Mouse (Mus musculus) lung, adult 18-20 months (tissue): ENCODE results near the gene Creld2.
A peak's percentile ranks its signal among the peaks of the same experiment; 100 is the strongest.

Source experiments
- DNase-seq, 2 experiments: peaks; one replicate each; pipeline ENCODE4 v3.0.0; 2022; ENCODE audit warnings: mixed read lengths in 2 of 2

The Creld2 gene

GRCm38 (mm10) chr15:88829791-88830440 is 10.5 kb downstream of the Creld2 start:
- DNase-seq = no peak

- DNase-seq = no peak
Measured at GRCm38 (mm10) chr15:88830696-88831095, 11.2 kb downstream of the Creld2 start.

- peak; percentile 86 to 92 for DNase-seq
Measured at GRCm38 (mm10) chr15:88831482-88831881, 12.0 kb downstream of the Creld2 start.

GRCm38 (mm10) chr15:88832536-88832935 is 13.1 kb downstream of the Creld2 start:
- no peak for DNase-seq

- no peak for DNase-seq
Measured at GRCm38 (mm10) chr15:88836031-88836430, 16.6 kb downstream of the Creld2 start.

GRCm38 (mm10) chr15:88836571-88836970 is 17.1 kb downstream of the Creld2 start:
- no peak for DNase-seq

GRCm38 (mm10) chr15:88837199-88837932 is 17.9 kb downstream of the Creld2 start:
- DNase-seq = peak; percentile 90 to 92

GRCm38 (mm10) chr15:88837977-88838376 is 18.5 kb downstream of the Creld2 start:
- peak; percentile 55 to 62 for DNase-seq

GRCm38 (mm10) chr15:88839271-88839670 is 19.8 kb downstream of the Creld2 start:
- DNase-seq = peak; percentile 40 to 57

GRCm38 (mm10) chr15:88840126-88840525 is 20.7 kb downstream of the Creld2 start:
- peak; percentile 81 to 83 for DNase-seq

GRCm38 (mm10) chr15:88841160-88841559 is 21.7 kb downstream of the Creld2 start:
- DNase-seq = no peak

- no peak for DNase-seq
Measured at GRCm38 (mm10) chr15:88841580-88842299, 22.3 kb downstream of the Creld2 start.

GRCm38 (mm10) chr15:88842300-88842673 is 22.8 kb downstream of the Creld2 start:
- no peak for DNase-seq

- no peak for DNase-seq
Measured at GRCm38 (mm10) chr15:88843486-88844097, 24.1 kb downstream of the Creld2 start.

GRCm38 (mm10) chr15:88844966-88845365 is 25.5 kb downstream of the Creld2 start:
- no peak for DNase-seq

- no peak for DNase-seq
Measured at GRCm38 (mm10) chr15:88848661-88849060, 29.2 kb downstream of the Creld2 start.

GRCm38 (mm10) chr15:88849621-88850020 is 30.2 kb downstream of the Creld2 start:
- DNase-seq = no peak

GRCm38 (mm10) chr15:88850146-88850826 is 30.8 kb downstream of the Creld2 start:
- peak; percentile 98 for DNase-seq

GRCm38 (mm10) chr15:88851076-88851475 is 31.6 kb downstream of the Creld2 start:
- DNase-seq = no peak

GRCm38 (mm10) chr15:88851507-88852149 is 32.2 kb downstream of the Creld2 start:
- peak; percentile 94 to 96 for DNase-seq

- no peak for DNase-seq
Measured at GRCm38 (mm10) chr15:88853106-88853505, 33.7 kb downstream of the Creld2 start.
